Mouse (Mus musculus): ENCODE data around the gene Rnf227.
"Not testable (repeated sequence)": the region's sequence is repeated elsewhere in the genome, so short reads cannot be mapped to it uniquely, and the experiment has no call there.

The Rnf227 gene

DNA sequence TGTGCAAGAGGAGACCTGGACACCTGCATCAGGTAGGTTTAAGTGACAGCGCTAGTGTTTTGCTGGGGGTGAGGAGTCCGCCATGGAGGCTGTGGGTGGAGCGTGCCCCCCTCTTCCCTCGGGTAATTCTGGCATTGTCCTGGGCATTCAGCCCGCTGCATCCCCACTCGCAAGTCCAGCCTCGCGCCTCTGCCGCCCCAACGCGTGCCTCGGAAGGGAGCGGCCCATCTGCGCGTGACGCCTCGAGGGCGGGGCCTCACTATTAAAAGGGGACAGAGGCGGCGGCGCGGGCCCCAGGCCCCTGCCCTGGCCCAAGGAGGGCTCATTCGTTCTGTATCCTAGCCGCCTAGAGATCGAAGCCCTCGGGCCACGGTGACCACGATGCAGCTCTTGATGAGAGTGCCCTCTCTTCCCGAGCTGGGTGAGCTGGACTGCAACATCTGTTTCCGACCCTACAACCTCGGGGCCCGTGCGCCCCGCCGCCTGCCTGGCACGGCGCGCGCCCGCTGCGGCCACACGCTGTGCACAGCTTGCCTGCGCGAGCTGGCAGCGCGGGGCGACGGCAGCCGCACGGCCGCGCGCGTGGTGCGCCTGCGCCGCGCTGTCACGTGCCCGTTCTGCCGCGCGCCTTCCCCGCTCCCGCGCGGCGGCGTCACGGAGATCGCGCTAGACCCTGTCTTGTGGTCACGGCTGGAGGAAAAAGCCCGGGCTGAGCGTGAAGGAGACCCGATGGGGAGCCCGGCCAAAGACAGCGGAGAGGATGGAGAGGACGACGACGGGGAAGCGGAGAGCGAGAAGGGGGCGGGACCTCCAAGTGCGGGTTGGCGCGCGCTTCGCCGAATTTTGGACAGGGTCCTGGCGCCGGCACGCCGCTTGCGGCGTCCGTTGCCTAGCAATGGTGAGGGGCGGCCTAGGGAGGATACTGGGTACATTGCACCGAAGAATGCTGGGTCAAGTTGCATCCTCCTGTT is at the start of gene Rnf227:
TSS of gene Rnf227 (plus strand) at position 301 of the 971 bp plus-strand sequence.
- peak in 1 of 2 experiments; percentile 49 for DNase-seq

GRCm38 (mm10) chr11:69291111-69291510 is 49.1 kb upstream of the Rnf227 start:
- DNase-seq: no peak

- no peak for DNase-seq
Observed at GRCm38 (mm10) chr11:69295286-69295685, 45.0 kb upstream of the Rnf227 start.

DNA sequence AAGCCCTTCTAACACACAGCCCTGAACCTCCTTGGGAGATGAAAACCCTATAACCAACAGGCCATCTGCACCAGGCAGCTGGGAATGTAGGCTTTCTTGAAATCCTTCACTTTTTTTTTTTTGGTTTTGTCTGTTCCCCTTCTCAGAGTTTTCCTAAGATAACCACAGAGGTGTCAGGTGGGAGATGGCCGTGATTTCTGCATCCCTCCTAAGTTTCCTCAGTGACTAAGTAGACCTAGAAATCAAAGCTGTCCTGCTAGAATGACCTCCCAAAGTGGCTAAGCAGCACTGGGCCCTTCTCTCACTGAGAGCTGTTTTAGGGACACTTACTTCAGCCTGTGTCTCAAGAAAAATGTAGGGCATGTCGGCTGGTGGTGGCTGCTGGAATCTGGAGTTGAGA is 42.5 kb upstream of the Rnf227 start:
- no peak for DNase-seq

GRCm38 (mm10) chr11:69298231-69298630 is 42.0 kb upstream of the Rnf227 start:
- no peak for DNase-seq

DNA sequence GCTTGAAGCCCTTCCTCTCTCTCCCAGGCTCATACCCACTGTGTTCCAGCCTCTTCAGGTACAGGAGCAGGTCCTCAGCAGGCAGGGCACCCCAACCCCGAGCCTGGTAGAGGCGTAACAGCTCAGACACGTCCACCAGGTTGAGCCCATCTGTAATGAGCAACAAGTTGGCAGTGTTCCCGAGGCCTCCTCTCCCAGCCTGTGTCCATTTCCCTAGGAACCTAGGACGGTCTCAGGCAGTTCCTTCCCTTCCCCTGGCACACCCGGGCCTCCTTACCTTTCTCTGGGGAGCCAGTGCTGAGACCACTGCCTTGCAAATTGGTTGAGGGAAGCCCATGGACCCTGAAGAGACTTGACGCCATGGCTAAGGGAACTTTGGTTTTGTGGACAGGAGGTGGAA is 37.4 kb upstream of the Rnf227 start:
- DNase-seq: no peak

DNA sequence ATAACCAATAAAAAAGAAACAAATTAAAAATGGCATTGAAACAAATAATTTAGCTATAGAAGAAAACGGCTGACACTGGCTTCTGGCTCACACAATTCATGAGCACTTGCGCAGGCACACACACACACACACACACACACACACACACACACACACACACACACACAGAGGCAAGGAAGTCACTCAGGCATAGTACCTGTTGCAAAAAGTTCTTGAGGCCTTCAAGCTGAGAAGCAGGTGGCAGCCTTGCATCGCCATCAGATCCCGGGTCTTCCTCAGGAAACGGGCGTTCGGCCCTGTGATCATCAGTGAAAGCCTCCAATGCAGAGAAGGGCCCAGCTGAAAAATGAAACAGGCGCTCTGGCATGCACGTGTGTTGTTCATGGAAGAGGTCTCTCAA is 35.0 kb upstream of the Rnf227 start:
- no peak for DNase-seq

DNA sequence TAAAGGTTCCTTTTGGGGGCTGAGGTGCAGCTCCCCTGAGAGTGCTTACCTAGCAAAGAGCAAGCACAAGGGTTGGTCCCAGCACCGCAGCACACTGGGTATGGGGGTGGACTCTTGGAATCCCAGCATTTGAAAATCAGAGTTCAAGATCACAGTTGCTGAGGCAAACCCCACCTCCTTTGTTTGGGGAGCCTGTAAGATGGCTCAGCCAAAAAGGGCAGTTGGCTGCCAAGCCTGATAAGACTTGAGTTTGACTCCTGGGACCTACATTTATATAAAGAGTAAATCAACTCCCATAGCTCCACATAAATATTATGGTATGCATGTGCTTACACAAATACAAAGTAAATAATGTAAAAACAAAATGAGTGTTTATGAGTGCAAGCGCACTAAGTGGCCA is 34.2 kb upstream of the Rnf227 start:
- DNase-seq: no peak

DNA sequence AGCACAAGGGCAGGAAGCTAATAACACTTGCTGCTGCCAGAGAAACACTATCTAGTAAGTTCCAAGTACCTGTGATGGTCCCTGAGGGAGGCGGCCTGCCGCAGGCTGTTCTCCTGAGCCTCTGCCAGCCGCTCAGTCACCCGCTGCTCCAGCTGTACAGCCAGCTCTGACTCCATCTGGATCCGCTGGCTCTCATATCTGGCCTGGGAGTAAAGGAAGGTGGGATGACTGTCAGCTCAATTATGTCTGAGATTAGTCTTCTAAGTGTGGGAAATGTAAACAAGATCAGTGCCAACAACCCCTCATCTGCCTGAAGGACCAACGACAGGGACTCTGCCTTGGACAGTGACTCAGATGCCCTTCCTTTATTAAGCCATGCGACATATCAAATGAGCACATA is 29.0 kb upstream of the Rnf227 start:
- DNase-seq: no peak

DNA sequence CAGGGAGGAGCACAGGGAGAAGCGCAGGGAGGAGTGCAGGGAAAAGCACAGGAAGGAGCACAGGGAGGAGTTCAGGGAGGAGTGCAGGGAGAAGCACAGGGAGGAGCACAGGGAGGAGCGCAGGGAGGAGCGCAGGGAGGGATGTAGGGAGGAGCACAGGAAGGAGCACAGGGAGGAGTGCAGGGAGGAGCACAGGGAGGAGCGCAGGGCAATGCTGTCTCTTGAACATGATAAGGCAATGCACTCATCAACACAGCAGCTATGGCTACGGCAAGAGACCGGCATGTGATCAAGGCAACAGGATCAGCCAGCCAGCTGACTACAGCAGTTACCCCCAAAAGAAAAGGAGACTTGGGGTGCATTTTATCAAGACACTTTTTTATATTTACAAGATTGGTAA is 23.9 kb upstream of the Rnf227 start:
- no peak for DNase-seq

GRCm38 (mm10) chr11:69318000-69318399 is 22.3 kb upstream of the Rnf227 start:
- not testable (repeated sequence) for DNase-seq

DNA sequence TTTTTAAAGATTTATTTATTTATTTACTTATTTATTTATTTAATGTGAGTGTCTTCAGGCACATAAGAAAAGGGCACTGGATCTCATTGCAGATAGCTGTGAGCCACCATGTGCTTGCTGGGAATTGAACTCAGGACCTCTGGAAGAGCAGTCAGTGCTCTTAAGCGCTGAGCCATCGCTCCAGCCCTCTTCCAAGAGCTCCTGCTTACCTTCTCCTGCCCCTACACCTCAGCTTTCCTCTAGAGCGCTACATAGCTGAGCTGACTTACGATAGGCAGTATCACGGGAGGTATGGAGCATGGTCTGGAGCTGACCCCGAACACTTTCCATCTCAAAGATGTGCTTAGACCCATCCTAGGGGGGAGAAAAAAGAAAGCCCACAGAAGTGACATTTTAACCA is 18.7 kb upstream of the Rnf227 start:
- DNase-seq: no peak

DNA sequence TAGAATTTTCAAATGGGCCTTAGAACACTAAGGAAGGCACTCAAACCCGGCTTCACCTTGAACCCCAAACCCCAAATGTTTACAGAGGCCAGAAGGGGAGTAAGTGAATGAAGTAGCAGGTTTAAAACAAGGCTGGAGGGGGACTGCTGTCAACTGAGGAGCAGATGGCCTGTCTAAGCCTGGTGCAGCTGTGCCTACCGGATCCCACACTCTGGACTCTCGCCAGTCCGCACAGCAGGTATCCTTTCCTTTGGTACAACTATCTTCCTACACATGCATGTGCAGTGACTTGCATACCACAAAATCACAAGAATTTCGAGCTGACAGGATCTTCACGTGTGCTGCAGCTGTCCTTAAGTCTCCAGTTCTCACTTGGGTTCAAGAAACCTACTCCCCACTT is 18.3 kb upstream of the Rnf227 start:
- DNase-seq: no peak

DNA sequence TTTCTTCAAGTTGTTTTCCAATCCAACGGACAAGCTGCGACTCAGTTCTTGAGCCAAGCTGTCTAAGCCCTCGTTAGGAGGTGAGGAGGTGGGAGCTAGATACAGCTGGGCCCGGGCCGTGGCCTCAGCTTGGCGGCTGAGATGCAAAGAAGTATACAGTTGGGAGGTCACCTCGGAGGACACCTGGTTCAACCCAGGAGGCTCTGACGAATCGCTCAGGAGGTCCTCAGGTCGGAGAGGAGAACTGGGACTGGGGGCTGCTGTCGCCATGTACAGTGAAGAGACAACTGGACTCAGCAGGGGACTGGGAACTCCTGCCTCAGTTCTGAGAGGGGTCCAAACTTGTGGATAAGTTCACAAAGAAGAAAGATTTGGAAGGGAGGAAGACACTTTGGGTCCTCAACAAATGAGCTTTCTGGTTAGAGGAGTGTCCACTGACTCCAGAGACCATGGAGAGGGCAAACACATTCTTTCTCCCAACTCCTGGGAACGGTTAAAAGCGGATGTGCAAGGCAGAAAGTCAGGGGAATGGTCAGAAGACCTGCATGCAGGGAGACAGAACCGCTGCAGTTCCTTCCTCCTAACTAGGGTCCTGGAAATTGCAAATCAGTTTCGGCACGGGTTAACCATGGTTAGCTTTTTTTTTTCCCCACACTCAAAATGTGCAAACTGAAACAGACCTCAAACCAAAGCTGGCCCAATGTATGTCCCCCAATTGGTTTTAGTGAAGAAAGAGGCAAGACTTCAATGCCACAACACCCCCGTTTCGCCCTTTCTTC is 17.4 kb upstream of the Rnf227 start:
- no peak for DNase-seq

DNA sequence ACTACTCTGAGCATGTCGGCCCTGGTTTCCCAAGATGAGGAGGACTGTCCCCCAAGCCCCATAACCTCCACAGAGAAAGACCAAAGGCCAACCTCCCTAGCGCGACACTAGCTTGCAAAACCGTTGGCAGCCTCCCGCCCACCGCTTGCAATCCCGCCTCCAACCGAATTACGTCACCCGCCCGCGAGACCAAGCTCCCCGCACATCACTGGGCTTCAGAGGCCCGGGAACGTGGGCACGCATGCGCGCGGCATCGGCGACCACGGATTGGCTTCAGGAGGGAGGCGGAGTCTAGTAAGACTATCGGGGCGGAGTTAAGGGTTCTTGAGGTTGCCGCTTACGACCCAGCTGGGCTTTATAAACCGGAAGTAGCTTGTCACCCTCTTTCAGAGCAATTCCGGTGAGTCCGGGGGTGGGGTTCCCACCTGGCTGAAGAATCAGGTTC is 16.6 kb upstream of the Rnf227 start, which contains the start of the genes Cntrob and Trappc1:
TSS of gene Cntrob (minus strand) at position 109 of the 445 bp plus-strand sequence.
TSS of gene Trappc1 (plus strand) at position 314 of the 445 bp plus-strand sequence.
- DNase-seq: peak; percentile 98 to 100

- no peak for DNase-seq
Observed at GRCm38 (mm10) chr11:69324749-69325148, 15.5 kb upstream of the Rnf227 start.

- peak; percentile 87 to 88 for DNase-seq
Observed at GRCm38 (mm10) chr11:69325628-69326407, 14.4 kb upstream of the Rnf227 start, which contains the start of gene Kcnab3. Kcnab3 (plus strand) TSS chr11:69326258.

- DNase-seq: no peak
Observed at GRCm38 (mm10) chr11:69326408-69327156, 13.7 kb upstream of the Rnf227 start.

GRCm38 (mm10) chr11:69327157-69327442 is 13.2 kb upstream of the Rnf227 start:
- DNase-seq: no peak

GRCm38 (mm10) chr11:69327648-69328047 is 12.6 kb upstream of the Rnf227 start:
- DNase-seq: no peak

- no peak for DNase-seq
Observed at GRCm38 (mm10) chr11:69328517-69328916, 11.7 kb upstream of the Rnf227 start.

GRCm38 (mm10) chr11:69331152-69331551 is 9.1 kb upstream of the Rnf227 start:
- DNase-seq: no peak
